ENCODE assay signal across 10 mouse cellular contexts in genomic region chr8:117172904-117173303, GRCm38 (mm10). TPM values are rescaled to one million over a fixed set of nuclear protein-coding genes. Genes with fewer than 3 reads are reported as not detected.
A peak's percentile ranks its signal among the peaks of the same experiment; 100 is the strongest.
DNase-seq lines count a peak whose midpoint lies in the region; ATAC-seq and TF ChIP-seq lines count a peak whose summit lies in the region.
"Had no signal": no experiment of that assay in that cellular context is flagged by ENCODE, and none has a peak within 500 bp of the region (broad histone marks: within the 10 kb centered on the region; RNA-seq: fewer than 3 reads in every experiment).

No protein-coding gene starts in this region.

- no peak for ATAC-seq in forebrain, embryonic 14.5 days
- ATAC-seq in forebrain, embryonic 11.5 days (replicated peaks; ENCODE audit: low FRiP score) = no peak
- 0 out of 2 replicates have a peak, but pooled peaks have one; percentile 56 for ATAC-seq in hindbrain, postnatal 0 days
- no peak for ATAC-seq in monocyte, adult 5-6 weeks (replicated peaks; ENCODE audit: insufficient number of reproducible peaks, low FRiP score, low TSS enrichment, poor library complexity, severe bottlenecking)

- no peaks in the 10 kb centered on the region for H3K36me3 ChIP-seq in forebrain, embryonic 14.5 days (ENCODE audit: control insufficient read depth, insufficient read depth, low read length)
- no peaks in the 10 kb centered on the region for H3K36me3 ChIP-seq in forebrain, embryonic 11.5 days (ENCODE audit: control insufficient read depth, insufficient read depth, low read length)
- H3K36me3 ChIP-seq in hindbrain, postnatal 0 days (ENCODE audit: insufficient read depth, low read length) = no peaks in the 10 kb centered on the region
- H3K36me3 ChIP-seq: embryonic facial prominence, embryonic 12.5 days had no signal

- no peaks in the 10 kb centered on the region for H3K4me1 ChIP-seq in forebrain, embryonic 14.5 days (ENCODE audit: control insufficient read depth, insufficient read depth, low read length)
- H3K4me1 ChIP-seq in forebrain, embryonic 11.5 days (replicated peaks; ENCODE audit: control insufficient read depth, insufficient read depth, low read length) = no peaks in the 10 kb centered on the region
- 0 out of 2 replicates have a peak, but pooled peaks cover 6% of the 10 kb centered on the region for H3K4me1 ChIP-seq in hindbrain, postnatal 0 days (ENCODE audit: insufficient read depth, low read length)

- no peak overlapping the region for H3K27ac ChIP-seq in forebrain, embryonic 14.5 days (ENCODE audit: low read depth, low read length)
- no peak overlapping the region for H3K27ac ChIP-seq in forebrain, embryonic 11.5 days (ENCODE audit: low read depth, low read length)
- no peak overlapping the region for H3K27ac ChIP-seq in hindbrain, postnatal 0 days
- H3K27ac ChIP-seq: embryonic facial prominence, embryonic 12.5 days; liver, embryonic 13.5 days had no signal

- TF ChIP-seq CTCF in hindbrain, postnatal 0 days (IDR thresholded peaks at IDR 0.05; ENCODE audit: low read depth) = peak; percentile 52

- no peak overlapping the region for H3K4me2 ChIP-seq in forebrain, embryonic 14.5 days (ENCODE audit: low read length)
- no peak overlapping the region for H3K4me2 ChIP-seq in forebrain, embryonic 11.5 days (ENCODE audit: low read depth, low read length, severe bottlenecking)
- H3K4me2 ChIP-seq in hindbrain, postnatal 0 days (ENCODE audit: low read depth, low read length) = no peak overlapping the region
- H3K4me2 ChIP-seq: embryonic facial prominence, embryonic 12.5 days; liver, embryonic 13.5 days had no signal

- peak; percentile 57 for DNase-seq in forebrain, embryonic 14.5 days (ENCODE audit: low spot score)
- no peak for DNase-seq in forebrain, embryonic 11.5 days (ENCODE audit: low spot score)
- peak; percentile 93 for DNase-seq in MN1 (ENCODE audit: low spot score)
- peak; percentile 41 for DNase-seq in cerebellum, postnatal 36 days
- peak; percentile 68 for DNase-seq in hindbrain, postnatal 0 days (ENCODE audit: low spot score)
- peak; percentile 67 for DNase-seq in lung, postnatal 14 days
- no peak for DNase-seq in spleen, adult 12 weeks (ENCODE audit: low spot score)
- DNase-seq: liver, embryonic 13.5 days had no signal

- H3K9me3 ChIP-seq in forebrain, embryonic 14.5 days (replicated peaks; ENCODE audit: control insufficient read depth, low read length) = no peaks in the 10 kb centered on the region
- no peaks in the 10 kb centered on the region for H3K9me3 ChIP-seq in forebrain, embryonic 11.5 days (ENCODE audit: control insufficient read depth, low read length)
- H3K9me3 ChIP-seq in hindbrain, postnatal 0 days (ENCODE audit: low read length) = no peaks in the 10 kb centered on the region
- H3K9me3 ChIP-seq: embryonic facial prominence, embryonic 12.5 days; liver, embryonic 13.5 days had no signal

- H3K4me3 ChIP-seq in forebrain, embryonic 14.5 days (ENCODE audit: low read depth, low read length) = no peak overlapping the region
- H3K4me3 ChIP-seq in forebrain, embryonic 11.5 days (ENCODE audit: low read depth, low read length) = no peak overlapping the region
- H3K4me3 ChIP-seq in hindbrain, postnatal 0 days (ENCODE audit: low read length) = no peak overlapping the region
- H3K4me3 ChIP-seq: embryonic facial prominence, embryonic 12.5 days; liver, embryonic 13.5 days had no signal

- no peak overlapping the region for H3K9ac ChIP-seq in forebrain, embryonic 14.5 days (ENCODE audit: low read length)
- H3K9ac ChIP-seq in forebrain, embryonic 11.5 days (ENCODE audit: low read length) = no peak overlapping the region
- no peak overlapping the region for H3K9ac ChIP-seq in hindbrain, postnatal 0 days (replicated peaks; ENCODE audit: low read length)
- H3K9ac ChIP-seq: embryonic facial prominence, embryonic 12.5 days; liver, embryonic 13.5 days had no signal

- WGBS in forebrain, embryonic 14.5 days = 52% methylated on average over 7 of the region's 7 CpGs
- WGBS in forebrain, embryonic 11.5 days = 64% methylated on average over 7 of the region's 7 CpGs
- 27% methylated on average over 7 of the region's 7 CpGs for WGBS in hindbrain, postnatal 0 days

- H3K27me3 ChIP-seq in forebrain, embryonic 14.5 days (replicated peaks; ENCODE audit: control insufficient read depth, insufficient read depth, low read length) = no peaks in the 10 kb centered on the region
- no peaks in the 10 kb centered on the region for H3K27me3 ChIP-seq in forebrain, embryonic 11.5 days (ENCODE audit: control insufficient read depth, insufficient read depth, low read length)
- no peaks in the 10 kb centered on the region for H3K27me3 ChIP-seq in hindbrain, postnatal 0 days (ENCODE audit: insufficient read depth, low read length)
- H3K27me3 ChIP-seq: embryonic facial prominence, embryonic 12.5 days; liver, embryonic 13.5 days had no signal

RNA-seq across cellular contexts. Expression of gene Gan, which starts 15.0 kb away (rescaled TPM):
- polyA plus RNA-seq in forebrain, embryonic 14.5 days (2014; fragmentation: Nextera tagmentation; extraction: Ambion mirVana) = 3.3 and 4.4 TPM in 2 replicates
- 3.1 and 3.4 TPM in 2 replicates for polyA plus RNA-seq in forebrain, embryonic 11.5 days (2014; fragmentation: Nextera tagmentation; extraction: Ambion mirVana)
- total RNA-seq in hindbrain, postnatal 0 days (2014; rRNA removed) = 8.5 and 11.1 TPM in 2 replicates
- polyA plus RNA-seq in hindbrain, postnatal 0 days (2015; fragmentation: Nextera tagmentation; extraction: Ambion mirVana) = 4.8 and 5.6 TPM in 2 replicates
- total RNA-seq in monocyte, adult 5-6 weeks (2017) = 2.3 to 6.9 TPM (median 2.6 TPM) in 3 replicates

Comparison
In these comparisons a context has a peak if more than half of its experiments do, and no peak if none do; other contexts are left out.
1. DNase-seq: peak in forebrain, embryonic 14.5 days (single experiment), MN1 (single experiment), cerebellum, postnatal 36 days (2 of 2), hindbrain, postnatal 0 days (single experiment) and lung, postnatal 14 days (single experiment); none in forebrain, embryonic 11.5 days (single experiment) and spleen, adult 12 weeks (single experiment).